Mouse (Mus musculus) megakaryocyte, embryonic 14.5 days (primary cell): ENCODE data around the gene Lrrc28.

Experiments used
- FLI1 ChIP-seq: IDR thresholded peaks from 2 replicates; pipeline ENCODE4 v1.6.1; 2012; ENCODE audit warnings: low read length, inconsistent platforms, mixed read lengths
- GATA1 ChIP-seq: IDR thresholded peaks from 3 replicates; pipeline ENCODE4 v1.6.1; 2012; ENCODE audit warnings: mixed read lengths, low read length, inconsistent platforms, borderline replicate concordance

DNA sequence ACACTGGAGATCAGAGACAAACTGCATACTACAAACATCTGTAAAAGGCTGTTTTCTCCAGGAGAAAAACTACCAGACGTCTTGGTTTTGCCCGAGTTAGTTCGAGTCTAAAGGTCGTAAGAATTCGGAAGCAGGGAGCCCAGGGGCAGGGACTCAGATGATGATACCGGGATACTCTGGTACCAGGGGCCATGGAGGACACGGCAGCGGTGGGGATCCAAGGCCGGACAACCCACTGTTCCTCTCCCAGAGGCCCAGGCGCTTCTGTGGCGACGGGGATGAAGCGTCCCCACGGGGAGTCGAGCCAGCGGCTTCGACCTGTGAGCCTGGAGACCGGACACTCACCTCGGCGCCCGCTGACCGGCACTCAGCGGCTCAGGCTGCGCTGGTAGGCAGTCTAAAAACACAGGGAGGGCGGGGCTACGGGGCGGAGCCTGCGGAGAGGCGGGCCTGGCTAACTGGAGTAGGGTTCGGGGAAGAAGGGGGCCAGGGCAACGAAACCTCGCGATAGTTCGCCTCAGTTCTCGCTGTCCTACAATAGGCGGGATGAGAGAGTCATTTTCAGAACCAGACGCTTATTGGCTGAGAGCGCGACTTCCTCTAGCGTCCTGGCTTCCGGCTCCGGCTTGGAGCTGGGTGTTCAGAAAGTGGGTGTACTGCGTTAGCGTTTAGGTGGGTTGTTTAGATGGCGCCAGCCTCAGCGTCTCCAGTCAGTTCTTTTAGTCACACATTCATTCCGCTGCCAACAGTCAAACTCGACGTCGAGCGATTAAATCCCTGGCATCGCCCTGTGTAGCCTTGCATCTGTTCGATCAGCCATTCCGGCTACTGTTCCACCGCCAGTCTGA is at the start of gene Lrrc28:
- TF ChIP-seq GATA1 (no peak), FLI1 (no peak)
